Mouse (Mus musculus) cortical plate, adult 2 months (tissue): ENCODE measurements around the gene Bnip1.

Experiments used
- CTCF ChIP-seq: fragments of 200-500 bp; IDR thresholded peaks from 2 replicates; pipeline ENCODE4 v1.5.1; 2011; ENCODE audit warnings: mild to moderate bottlenecking, control low read depth, low read length; ENCODE audit not compliant: insufficient read depth; ENCODE audit errors: extremely low read depth
- POLR2A ChIP-seq: fragments of 200-500 bp; IDR thresholded peaks from 2 replicates; pipeline ENCODE4 v1.6.1; 2011; ENCODE audit warnings: mild to moderate bottlenecking, low read length, control low read depth; ENCODE audit not compliant: insufficient read depth; ENCODE audit errors: extremely low read depth

DNA sequence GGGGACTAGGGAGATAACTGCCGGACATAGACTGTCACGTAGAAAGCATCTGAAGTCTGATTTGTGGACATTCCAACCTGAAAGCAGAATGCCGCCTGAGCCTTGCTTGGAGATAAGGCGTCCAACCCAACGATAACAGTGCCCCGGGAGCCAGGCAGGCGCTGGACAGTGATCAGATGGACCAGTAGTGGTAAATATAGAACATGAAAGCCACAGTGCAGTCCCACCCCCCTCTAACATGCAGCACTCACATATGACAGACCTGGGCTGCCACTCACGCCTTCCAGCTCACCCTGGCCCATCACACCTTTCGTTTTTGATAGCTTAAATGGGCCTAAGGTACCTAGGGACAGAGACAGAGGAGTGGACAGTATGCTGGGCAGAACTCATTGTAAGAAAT is 32.6 kb downstream of the Bnip1 start:
- TF ChIP-seq POLR2A: no peak
- TF ChIP-seq CTCF: no peak
